Mouse (Mus musculus): Measurements from ENCODE around the gene Hyal2.

Hyal2 gene

DNA sequence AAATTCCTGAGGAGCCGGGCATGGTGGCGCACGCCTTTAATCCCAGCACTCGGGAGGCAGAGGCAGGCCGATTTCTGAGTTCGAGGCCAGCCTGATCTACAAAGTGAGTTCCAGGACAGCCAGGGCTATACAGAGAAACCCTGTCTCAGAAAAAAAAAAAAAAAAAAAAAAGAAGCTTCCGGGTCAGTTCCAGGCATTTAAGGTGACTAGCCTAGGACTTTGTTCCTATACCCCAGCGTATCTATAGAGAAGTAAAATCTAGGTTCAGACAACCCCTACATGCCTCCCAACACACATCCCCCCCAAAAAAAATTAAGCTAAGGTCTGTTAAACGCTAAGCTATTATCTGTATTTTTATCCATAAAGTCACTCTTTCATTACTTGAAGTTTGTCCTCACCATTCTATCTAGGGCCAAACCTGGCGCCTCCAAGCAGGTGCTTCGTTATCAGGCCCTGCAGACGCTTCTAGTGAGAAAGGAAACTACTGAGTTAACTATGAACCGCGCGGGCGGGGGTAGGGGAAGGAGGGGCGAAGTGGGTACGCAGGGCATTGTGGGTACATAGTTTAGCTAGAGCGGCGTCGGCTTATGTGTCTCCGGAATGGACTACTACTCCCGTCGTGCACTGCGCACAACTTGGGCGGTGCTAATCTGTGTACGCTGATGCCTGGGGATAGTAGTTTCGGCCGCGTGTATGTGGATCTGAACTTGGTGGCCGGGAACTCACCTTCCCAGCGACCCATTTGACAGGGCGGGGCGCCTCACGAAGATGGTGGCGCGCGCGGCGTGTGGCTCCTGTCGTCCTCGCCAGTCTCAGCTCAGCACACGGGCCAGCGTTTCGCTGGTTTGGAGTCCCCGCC lies 19.5 kb downstream of the Hyal2 start, which contains the start of gene Ifrd2:
Ifrd2 (plus strand) TSS at position 669 of the 859 bp plus-strand sequence.
- in situ Hi-C loops (cut with MboI, MseI), result no loop called here

DNA sequence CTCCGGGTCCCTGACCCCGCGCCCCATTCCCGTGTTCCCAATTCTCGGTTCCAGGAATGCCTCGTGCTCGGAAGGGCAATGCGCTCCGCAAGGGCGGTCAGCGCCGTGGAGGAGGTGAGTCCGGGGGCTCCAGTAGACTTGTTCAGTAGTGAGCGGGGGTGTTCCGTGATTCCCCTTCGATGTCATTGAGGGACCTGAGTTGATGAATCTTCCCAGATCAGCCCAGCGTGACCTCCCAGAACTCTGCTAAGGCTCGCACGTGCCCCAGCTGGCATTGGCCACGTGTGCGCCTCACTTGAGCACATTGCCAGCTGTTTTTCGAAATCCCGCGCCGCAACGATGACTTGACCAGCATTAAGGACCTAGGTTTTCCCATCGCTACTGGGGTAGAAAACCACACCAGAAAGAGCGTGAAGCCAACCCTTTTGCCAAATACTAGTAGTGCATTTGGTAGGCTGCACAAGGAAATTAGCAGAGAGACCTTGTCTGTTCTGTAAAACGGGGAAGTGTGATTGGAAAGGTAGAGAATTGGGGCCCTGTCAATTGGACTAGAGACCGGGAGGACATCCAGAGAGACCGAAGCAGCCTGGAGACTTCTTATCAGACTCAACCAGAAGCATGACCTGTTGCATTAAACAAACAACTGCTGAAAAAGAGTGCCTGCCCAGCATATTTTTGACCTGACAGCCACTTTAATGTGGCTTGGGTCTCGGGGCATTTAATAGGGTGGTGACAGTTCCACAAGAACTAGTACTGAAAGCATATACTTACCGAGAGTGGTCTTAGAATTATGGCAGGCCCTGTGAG lies 20.3 kb downstream of the Hyal2 start:
- in situ Hi-C loops (cut with MboI, MseI), result no loop called here

DNA sequence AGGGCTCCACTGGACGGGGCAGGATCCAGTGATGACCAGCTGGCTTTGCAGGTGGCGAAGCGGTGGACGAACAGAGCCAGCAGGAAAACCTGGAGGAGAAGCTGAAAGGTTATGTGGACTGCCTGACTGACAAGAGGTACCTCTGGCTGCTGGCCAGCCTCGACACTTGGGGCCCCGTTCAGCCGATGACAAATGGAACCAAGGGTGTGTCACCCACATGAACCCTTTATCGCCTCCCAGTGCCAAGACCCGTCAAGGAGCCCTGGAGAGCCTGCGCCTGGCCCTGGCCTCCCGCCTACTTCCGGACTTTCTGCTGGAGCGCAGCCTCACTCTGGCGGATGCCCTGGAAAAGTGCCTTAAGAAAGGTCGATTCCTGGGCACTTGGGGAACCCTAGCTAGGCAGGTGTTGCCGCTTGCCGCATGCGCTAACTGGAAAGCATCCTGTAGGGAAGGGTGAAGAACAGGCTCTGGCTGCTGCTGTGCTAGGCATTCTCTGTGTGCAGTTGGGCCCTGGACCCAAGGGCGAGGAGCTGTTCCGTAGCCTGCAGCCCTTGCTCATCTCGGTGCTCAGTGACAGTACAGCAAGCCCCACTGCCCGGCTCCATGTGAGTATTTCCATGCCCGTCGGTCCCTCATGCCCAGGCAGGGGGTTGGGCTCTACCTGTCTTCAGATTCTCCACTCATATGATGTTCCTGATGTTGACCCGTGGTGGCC lies 22.5 kb downstream of the Hyal2 start:
- in situ Hi-C loops (cut with MboI, MseI), result no loop called here

DNA sequence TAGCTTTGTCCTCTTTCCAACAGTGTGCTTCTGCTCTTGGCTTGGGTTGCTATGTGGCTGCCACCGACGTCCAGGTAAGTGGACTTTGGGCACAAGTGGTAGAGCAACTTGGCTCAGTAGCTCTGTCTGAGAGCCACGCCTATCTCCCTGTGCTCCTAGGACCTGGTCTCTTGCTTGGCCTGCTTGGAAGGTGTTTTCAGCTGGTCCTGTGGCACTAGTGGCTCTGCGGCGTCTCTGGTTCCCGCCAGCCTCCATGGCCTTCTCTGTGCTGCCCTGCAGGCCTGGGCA lies 23.0 kb downstream of the Hyal2 start:
- in situ Hi-C loops (cut with MboI, MseI), result no loop called here

DNA sequence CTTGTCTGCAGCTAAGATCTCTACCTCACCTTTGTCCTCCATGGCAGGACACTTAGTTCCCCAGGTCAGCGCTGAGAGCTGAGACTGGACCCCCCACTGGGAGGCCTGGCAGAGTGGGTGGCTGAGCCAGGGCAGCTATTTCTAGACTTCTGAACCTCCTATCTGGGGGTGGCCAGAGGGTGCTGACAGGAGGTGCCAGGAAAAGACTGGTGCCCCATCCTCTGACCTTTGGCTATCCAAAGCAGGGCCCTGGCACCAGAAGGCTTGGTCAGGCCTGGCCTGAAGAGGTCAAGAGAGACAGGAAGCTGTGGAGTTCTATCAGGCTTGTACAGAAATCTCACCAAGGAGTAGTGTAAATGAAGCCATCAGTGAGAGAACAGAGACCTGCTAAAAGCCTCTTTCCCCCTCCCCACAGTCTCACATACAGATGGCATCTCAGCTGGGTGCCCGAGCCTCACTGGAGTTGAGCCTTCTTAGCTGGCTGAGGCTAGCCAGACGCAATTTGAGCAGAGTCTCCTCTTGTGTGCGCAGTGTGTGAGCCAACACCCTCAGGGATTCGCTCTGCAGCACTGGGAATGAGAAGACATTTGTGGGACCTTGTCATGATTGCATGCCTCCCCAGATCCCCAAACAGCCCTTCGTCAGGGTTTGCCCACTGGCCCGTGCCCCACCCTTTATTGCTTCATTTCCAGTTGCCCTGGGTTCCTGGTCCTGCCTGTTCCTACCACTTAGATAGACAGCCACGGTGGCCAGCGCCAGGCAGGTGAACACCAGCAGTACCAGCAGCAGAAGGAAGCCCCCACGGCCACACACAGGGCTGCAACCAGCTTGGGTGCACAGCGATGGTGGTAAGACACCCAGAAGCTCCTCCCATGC lies 25.6 kb downstream of the Hyal2 start:
- in situ Hi-C loops (cut with MboI, MseI), result no loop called here

DNA sequence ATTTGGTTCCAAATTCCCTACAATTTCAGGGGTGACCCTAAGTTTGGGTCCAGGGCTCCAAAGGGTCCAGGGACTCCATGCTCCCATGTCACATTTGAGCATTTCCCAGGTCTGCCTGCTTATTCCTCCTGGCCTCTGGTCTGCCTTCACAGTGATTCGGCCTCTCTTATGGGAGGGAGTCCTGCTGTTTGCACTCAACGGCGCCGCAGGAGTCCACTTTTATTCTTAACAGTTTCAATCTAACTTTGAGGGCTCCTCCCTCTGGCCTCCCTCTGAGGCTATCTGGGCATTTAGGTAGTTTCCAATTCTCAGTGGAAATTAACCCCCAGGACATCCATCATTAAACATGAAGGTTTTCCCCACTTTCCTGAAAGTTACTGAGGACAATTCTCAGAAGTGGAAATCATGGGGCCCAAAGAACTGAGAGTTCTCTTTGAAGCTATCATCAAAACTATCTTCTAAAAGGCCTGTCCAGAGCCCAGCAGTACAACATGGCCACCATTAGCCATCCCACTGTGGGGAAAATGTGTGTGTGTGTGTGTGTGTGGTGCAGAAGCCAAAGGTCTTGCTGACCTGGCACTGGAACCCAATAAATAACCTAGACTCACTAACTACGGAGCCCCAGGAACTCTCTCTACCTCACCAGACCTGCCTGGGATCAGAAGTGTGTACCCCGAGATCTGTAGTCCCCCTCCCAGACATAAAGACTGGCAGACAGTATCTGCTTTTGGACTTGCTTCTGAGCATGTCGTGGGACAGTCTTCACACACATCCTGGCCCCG lies 26.7 kb downstream of the Hyal2 start:
- in situ Hi-C loops (cut with MboI, MseI), result no loop called here

DNA sequence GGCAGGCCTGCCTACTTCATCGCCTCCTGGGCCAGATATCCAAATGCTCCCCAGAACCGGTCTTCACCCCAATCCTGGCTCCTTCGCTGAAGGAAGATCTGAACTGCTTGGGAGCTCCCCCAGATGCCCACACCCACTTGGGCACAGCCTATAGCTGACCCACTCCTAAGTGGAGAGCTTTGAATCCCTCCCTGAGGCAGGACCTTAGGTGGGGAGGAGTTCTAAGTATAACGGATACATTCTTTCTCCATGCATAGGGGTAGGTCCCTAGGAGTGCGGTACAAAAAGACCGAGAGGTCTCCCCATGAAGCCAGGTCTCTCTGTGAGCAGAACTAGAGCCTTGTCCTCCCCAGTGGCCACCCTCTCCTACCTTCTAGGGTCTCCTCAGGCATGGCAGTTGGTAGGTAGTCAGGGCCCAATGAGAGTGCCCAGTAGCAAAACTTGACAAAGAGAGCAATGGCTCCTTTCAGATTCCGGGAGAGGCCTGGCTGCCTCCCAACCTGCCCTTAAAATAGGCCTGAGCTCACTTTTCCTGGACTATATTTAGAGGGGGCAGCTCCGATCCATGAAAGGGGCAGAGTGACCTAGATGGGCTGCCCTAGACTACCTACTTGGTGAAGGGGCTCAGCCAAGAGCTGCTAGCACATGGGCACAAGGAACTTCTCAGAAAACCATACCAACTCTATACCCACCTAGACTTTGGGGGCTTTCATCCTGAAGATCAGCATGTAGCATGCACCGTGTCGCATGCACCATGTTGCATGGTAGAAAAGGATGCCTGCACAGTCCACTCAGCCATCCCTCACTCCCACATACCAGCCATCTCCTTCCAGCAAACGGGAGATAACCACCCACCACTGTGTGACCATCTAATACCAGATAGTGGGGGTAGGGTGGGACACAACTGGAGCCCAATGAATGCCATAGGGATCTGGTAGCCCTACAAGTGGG lies 29.1 kb downstream of the Hyal2 start:
- in situ Hi-C loops (cut with MboI, MseI), result no loop called here

DNA sequence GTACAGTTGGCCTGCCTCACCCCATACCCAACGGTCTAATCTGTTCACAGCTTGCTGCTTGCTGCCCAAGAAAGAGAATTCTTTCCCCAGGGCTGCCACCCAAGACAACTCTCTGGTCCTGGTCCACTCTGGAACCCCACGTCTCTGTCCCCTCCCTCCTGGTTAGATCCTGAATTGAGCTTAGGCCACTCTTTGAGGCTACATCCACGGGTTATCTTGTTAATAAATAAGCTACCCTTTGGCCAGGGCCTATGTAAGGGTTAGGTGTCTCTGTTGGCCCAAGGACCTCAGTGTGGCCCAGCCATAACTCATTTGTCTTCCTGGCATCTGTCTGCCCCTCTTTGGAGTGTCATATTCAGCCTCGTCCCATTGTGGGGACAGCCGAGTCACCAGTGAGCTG lies 30.6 kb downstream of the Hyal2 start:
- in situ Hi-C loops (cut with MboI, MseI), result no loop called here

DNA sequence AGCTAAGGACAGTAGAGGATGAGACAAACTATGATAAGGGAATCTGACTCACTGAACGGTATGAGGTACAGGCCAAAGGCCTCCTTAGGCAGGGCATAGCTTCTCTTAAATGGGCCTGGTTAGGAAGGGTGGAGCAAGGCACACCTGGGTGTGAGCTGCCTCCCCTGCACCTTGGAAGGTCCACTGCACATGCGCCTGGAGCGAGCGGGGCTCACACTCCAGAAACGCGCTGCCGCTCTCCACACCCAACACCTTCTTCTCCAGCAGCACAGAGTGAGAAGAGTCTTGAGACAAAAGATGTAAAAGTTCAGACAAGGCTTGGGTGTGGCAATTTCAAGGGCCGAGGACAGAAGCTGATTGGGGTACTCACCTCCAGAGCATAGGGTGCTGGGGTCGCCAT lies 31.7 kb downstream of the Hyal2 start:
- in situ Hi-C loops (cut with MboI, MseI), result no loop called here

DNA sequence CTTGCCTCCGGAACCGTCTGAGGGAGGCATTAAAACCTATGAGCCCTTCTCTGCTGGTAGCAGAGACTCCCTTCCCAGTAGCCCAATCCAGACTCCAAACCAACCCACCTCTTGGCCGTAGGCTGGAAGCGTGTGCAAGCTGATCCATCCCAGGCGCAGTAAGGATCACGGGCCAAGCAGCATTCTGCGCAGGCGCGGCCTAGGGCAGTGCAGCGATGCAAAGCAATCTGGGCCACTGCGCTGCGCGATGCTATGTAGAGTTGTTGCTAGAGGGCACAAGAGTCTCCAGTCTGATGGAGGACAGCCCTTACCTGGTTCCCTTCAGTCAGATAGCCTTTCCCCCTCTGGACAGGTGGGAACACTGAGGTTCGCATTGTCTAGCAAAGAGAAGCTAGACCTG lies 32.1 kb downstream of the Hyal2 start:
- in situ Hi-C loops (cut with MboI, MseI), result no loop called here

DNA sequence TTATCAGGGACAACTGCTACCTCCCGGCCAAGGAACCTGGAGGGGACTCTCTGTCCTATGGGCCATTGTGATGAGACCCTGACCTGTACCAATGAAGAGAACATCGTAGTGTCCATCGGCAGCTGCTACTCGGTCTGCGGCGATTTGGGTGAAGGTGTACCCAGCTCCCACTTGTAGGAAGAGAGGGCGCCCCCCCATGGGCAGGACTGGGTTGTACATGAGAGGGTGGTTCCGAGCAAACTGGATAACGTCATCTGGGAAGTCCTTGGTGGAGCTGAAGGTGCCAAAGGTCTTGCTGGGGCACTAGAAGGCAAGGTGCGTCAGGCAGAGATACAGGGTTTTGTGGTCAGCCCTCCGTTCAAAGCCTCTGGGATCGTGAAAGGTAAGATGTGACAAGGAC lies 33.0 kb downstream of the Hyal2 start:
- in situ Hi-C loops (cut with MboI, MseI), result no loop called here

DNA sequence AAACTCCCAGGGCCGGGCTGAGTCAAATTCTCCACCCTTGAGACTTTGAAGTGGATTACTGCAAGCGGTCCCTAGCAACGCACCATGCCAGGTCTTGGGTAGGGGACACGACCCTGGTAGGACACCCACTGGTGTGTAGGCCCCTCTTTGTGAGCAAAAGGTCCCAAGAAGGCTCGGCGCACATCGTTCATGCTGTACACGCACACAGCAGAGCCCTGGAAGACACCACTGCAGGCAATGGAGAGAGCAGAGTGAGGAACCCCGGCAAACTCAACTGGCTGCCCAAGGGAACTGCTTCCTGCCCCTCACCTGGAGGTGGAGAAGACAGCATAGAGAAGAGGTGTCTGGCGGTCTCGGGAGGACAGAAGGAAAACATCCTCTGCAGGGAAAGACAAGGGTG lies 33.5 kb downstream of the Hyal2 start:
- in situ Hi-C loops (cut with MboI, MseI), result no loop called here

DNA sequence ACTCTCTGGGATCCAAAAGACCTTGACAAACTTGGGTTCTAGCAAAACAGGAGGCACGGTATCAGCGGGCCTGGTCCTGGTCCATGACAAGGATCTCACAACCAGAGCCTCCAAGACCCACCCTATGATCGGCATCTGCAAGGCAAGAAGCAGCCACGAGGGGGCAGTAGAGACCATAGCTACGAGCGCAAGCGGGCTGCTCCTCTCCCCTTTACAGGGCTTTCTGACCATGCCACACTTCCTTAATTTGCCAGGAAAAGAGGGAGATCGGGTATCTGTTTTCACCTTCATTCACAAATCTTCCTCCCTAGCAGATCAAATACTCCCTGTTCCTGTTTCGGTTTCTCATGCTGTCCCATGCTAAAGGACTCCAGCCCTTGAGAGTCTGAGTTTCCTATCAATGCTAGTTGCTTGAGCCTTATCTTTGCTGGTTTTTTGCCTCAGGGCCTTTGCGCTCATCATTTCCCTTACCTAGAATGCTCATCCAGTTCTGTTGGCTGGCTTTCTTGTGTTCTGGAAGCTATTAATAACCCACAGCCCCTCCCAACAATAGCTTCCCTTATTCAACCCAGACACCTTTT lies 34.4 kb downstream of the Hyal2 start:
- in situ Hi-C loops (cut with MboI, MseI), result no loop called here

DNA sequence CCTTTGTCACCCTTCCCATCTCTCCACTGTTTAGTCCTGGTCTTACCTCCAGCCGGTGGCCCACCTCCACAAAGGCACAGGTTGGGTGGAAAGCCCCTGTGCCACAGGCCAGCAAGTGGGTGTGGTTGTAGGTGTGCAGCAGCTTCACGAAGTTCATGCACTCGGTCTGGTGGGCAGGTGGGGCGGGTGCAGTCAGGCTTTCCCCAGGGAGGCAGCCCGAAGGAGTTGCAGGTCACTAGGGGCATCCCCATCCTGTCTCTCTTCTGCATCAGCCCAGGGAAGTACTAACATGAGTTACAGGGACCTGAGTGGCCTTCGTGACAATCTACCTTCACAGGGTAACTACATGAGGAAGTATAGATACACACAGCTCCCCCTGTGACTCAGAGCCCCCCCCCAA lies 35.5 kb downstream of the Hyal2 start:
- in situ Hi-C loops (cut with MboI, MseI), result no loop called here

DNA sequence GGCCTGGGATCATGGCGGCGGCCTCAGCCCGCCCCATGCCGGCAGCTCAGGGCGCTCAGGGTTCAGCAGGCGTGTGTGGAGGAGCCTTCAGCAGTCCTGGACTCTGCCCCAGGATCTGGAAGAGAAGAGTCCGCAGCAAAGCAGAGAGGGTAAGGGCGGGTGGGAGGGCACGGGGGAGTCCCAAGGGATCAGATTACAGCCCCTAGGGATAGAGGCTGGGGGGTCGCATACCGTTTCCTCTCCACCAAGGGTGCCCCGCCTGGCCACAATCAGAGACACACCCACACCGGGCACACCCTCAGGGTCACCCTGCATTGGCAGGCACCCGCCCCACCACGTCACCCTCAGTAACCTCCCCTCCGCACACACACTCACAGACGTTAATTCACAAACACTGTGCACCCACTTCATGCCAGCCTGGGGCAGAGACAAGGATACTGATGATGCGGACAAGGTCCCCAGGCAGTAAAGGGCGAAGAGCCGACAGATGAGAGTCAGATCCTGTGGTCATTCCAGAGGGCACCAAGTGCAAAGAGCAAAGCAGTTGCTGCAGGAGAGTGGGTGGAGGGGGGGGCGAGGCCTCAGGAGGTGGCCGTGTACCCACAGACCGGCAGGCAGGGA lies 37.4 kb downstream of the Hyal2 start:
- in situ Hi-C loops (cut with MboI, MseI), result loop anchor here (5.0 kb wide), 2 partner anchors 37 to 72 kb away; partner anchors contain the start of gene Gnat1

DNA sequence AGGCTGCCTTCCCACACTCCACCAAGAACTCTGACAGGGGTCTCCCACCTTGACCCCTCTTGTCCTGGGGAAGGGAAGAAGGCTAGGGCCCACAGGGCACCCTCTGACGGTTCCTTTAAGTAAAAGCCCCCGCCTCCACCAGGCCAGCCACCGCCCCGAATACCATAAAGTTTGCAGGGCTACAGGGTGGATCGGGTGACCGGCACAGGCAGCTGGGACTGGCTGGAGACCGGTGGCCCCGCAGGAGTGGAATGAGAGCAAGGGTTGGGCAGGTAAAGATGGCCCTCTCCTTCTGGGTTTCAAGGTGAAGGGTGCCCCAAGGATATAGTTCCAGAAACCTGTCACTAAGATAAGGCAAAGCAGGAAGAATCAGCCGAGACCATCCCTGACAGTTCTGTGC lies 38.8 kb downstream of the Hyal2 start:
- in situ Hi-C loops (cut with MboI, MseI), result loop anchor here (5.0 kb wide), 2 partner anchors 36 to 71 kb away; partner anchors contain the start of gene Gnat1

DNA sequence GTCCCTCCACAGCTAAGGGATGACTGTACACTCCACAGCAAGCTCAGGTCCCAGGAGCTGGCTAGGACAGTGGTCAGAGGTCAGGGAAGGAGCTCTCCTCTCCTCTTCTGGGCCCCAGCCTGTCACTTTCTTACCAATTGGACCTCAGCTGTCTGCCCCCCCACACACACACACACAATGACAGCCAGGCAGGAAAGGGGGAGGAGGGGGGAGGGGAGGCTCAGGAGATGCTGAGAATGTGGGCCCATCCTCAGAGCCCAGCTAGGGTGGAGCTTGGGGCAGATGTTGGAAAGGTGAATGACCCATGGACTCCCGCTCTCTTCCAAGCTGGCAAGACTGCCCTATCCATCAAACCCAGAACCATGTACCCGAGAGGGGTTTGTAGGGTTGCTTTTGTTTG lies 39.3 kb downstream of the Hyal2 start:
- in situ Hi-C loops (cut with MboI, MseI), result loop anchor here (5.0 kb wide), 2 partner anchors 35 to 70 kb away; partner anchors contain the start of gene Gnat1

DNA sequence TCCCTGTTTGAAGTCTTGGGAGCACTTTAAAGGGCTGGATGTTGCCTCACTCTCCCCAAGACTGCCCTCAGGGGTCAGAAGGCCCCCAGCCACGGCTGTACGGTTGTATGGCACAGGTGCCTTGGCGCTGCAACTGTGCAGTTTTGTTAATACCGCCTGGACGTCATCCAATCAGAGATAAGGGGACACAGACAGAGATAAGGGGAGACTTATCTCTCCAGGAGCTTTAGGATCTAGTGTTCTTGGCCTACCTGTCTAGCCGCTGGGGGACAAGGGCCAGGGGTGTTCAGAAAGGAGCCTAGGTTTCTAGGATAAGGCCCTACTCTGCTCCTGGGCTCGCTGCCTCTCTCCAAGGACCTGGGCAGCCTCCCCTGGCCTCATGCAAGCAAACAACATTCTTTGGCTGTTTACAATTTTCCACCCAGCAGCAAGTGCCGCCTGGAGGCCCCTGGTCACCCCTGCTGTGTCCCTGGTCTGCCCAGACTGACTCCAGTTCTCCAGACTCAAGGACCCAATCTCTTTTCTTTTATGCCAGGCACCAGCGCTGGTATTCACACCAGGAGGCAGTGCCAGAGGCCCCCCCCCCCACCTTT lies 40.0 kb downstream of the Hyal2 start:
- in situ Hi-C loops (cut with MboI, MseI), result loop anchor here (5.0 kb wide), 2 partner anchors 35 to 70 kb away; partner anchors contain the start of gene Gnat1

Measured in T-helper 2 cell (primary cell).